Mouse (Mus musculus): ENCODE results near the gene Fis1. TPM values are rescaled to one million over a fixed set of nuclear protein-coding genes. Genes with fewer than 3 reads are reported as not detected.
"Not testable (repeated sequence)": the region's sequence is repeated elsewhere in the genome, so short reads cannot be mapped to it uniquely, and the experiment has no call there.

The Fis1 gene
- 150 and 200 TPM in 2 replicates for total RNA-seq (2021)
- long read RNA-seq, transcript Fis1-201 (5 exons, 786 nt): major isoform, 94 of 122 reads
- long read RNA-seq, transcript Fis1-202 (5 exons, 948 nt): minor isoform, 7 of 122 reads
- long read RNA-seq, partial matches to known transcripts: 3 of 122 reads
- long read RNA-seq, other reads (novel, unspliced or antisense): 15 of 122 reads

GRCm38 (mm10) chr5:136953015-136953414 lies at the start of gene Fis1:
Gene Fis1, plus strand, starts transcription at chr5:136953275.
- peak; percentile 97 for DNase-seq

GRCm38 (mm10) chr5:136904621-136905020 lies 48.5 kb upstream of the Fis1 start:
- DNase-seq: no peak

GRCm38 (mm10) chr5:136905630-136906029 lies 47.4 kb upstream of the Fis1 start:
- no peak for DNase-seq

GRCm38 (mm10) chr5:136907587-136907986 lies 45.5 kb upstream of the Fis1 start:
- no peak for DNase-seq

- DNase-seq: peak; percentile 94
Observed at GRCm38 (mm10) chr5:136907991-136908857, 44.9 kb upstream of the Fis1 start, which contains the start of gene Ift22. Gene Ift22, plus strand, starts transcription at chr5:136908150.

- DNase-seq: no peak
Observed at GRCm38 (mm10) chr5:136914183-136914582, 38.9 kb upstream of the Fis1 start.

- no peak for DNase-seq
Observed at GRCm38 (mm10) chr5:136917613-136918242, 35.3 kb upstream of the Fis1 start.

- DNase-seq: peak; percentile 43
Observed at GRCm38 (mm10) chr5:136918655-136919472, 34.2 kb upstream of the Fis1 start.

GRCm38 (mm10) chr5:136919546-136920301 lies 33.4 kb upstream of the Fis1 start:
- DNase-seq: no peak

GRCm38 (mm10) chr5:136922830-136923229 lies 30.2 kb upstream of the Fis1 start:
- no peak for DNase-seq

GRCm38 (mm10) chr5:136923751-136924478 lies 29.2 kb upstream of the Fis1 start:
- DNase-seq: no peak

- DNase-seq: peak; percentile 79
Observed at GRCm38 (mm10) chr5:136929073-136929472, 24.0 kb upstream of the Fis1 start.

GRCm38 (mm10) chr5:136931896-136932295 lies 21.2 kb upstream of the Fis1 start:
- no peak for DNase-seq

GRCm38 (mm10) chr5:136932956-136933355 lies 20.1 kb upstream of the Fis1 start:
- no peak for DNase-seq

GRCm38 (mm10) chr5:136933930-136934329 lies 19.1 kb upstream of the Fis1 start:
- peak; percentile 21 for DNase-seq

GRCm38 (mm10) chr5:136935905-136936695 lies 17.0 kb upstream of the Fis1 start:
- DNase-seq: no peak

GRCm38 (mm10) chr5:136936750-136937149 lies 16.3 kb upstream of the Fis1 start:
- DNase-seq: no peak

GRCm38 (mm10) chr5:136937621-136938020 lies 15.5 kb upstream of the Fis1 start:
- no peak for DNase-seq

- DNase-seq: no peak
Observed at GRCm38 (mm10) chr5:136939284-136939683, 13.8 kb upstream of the Fis1 start.

- not testable (repeated sequence) for DNase-seq
Observed at GRCm38 (mm10) chr5:136940029-136940428, 13.0 kb upstream of the Fis1 start.
